Mouse (Mus musculus): ENCODE data around the gene Guca2a. TPM values are rescaled to one million over a fixed set of nuclear protein-coding genes. Genes with fewer than 3 reads are reported as not detected.

The Guca2a gene
- total RNA-seq (2014; rRNA removed; ENCODE audit: low replicate concordance) (not detected in 2 replicates), polyA plus RNA-seq (2015; fragmentation: Nextera tagmentation; extraction: Ambion mirVana) (0.29 and 0.42 TPM in 2 replicates)

GRCm38 (mm10) chr4:119637176-119637845, at the start of gene Guca2a:
Gene Guca2a (plus strand): TSS chr4:119637704.
- Histone ChIP-seq H3K27ac (ENCODE audit: low read depth) (no peak within 1 kb of the TSS), H3K9me3 (replicated peaks; ENCODE audit: control insufficient read depth, low read length) (no peaks in the 10 kb centered on the region), H3K36me3 (replicated peaks; ENCODE audit: control insufficient read depth, insufficient read depth, low read length) (no peaks in the 10 kb centered on the region), H3K4me2 (ENCODE audit: low read depth, low read length) (no peak within 1 kb of the TSS), H3K27me3 (ENCODE audit: control insufficient read depth, insufficient read depth, low read length) (no peaks in the 10 kb centered on the region), H3K9ac (replicated peaks; ENCODE audit: low read depth, low read length) (no peak within 1 kb of the TSS), H3K4me3 (ENCODE audit: low read depth, low read length) (no peak within 1 kb of the TSS), H3K4me1 (ENCODE audit: control insufficient read depth, insufficient read depth) (peaks cover 28% of the 10 kb centered on the region)
- 57% methylated on average over 4 of the region's 4 CpGs for WGBS
- no peak for TF ChIP-seq EP300 (IDR thresholded peaks at IDR 0.05; ENCODE audit: low read depth)
- TF ChIP-seq CTCF (IDR thresholded peaks at IDR 0.05; ENCODE audit: low read depth): no peak
- ATAC-seq (ENCODE audit: insufficient read depth, low read depth) (no peak), DNase-seq (ENCODE audit: low spot score) (no peak)

GRCm38 (mm10) chr4:119588037-119588436, 49.5 kb upstream of the Guca2a start:
- WGBS: 98% methylated on average over 2 of the region's 2 CpGs
- Histone ChIP-seq H3K9ac (replicated peaks; ENCODE audit: low read depth, low read length) (no peak overlapping the region), H3K36me3 (replicated peaks; ENCODE audit: control insufficient read depth, insufficient read depth, low read length) (peaks cover 19% of the 10 kb centered on the region; the same call in 1 of the 2 replicates), H3K27ac (ENCODE audit: low read depth) (no peak overlapping the region), H3K27me3 (ENCODE audit: control insufficient read depth, insufficient read depth, low read length) (no peaks in the 10 kb centered on the region), H3K4me3 (ENCODE audit: low read depth, low read length) (no peak overlapping the region), H3K9me3 (replicated peaks; ENCODE audit: control insufficient read depth, low read length) (no peaks in the 10 kb centered on the region), H3K4me2 (ENCODE audit: low read depth, low read length) (no peak overlapping the region), H3K4me1 (ENCODE audit: control insufficient read depth, insufficient read depth) (peaks cover 8% of the 10 kb centered on the region; the same call in 1 of the 2 replicates)
- ATAC-seq (ENCODE audit: insufficient read depth, low read depth) (no peak), DNase-seq (ENCODE audit: low spot score) (no peak)
- TF ChIP-seq EP300 (IDR thresholded peaks at IDR 0.05; ENCODE audit: low read depth) (no peak), CTCF (IDR thresholded peaks at IDR 0.05; ENCODE audit: low read depth) (no peak)

- no peak overlapping the region for H3K27ac ChIP-seq (ENCODE audit: low read depth)
- ATAC-seq (ENCODE audit: insufficient read depth, low read depth): no peak
- H3K36me3 ChIP-seq (replicated peaks; ENCODE audit: control insufficient read depth, insufficient read depth, low read length): peaks cover 19% of the 10 kb centered on the region; the same call in 1 of the 2 replicates
- H3K27me3 ChIP-seq (ENCODE audit: control insufficient read depth, insufficient read depth, low read length): no peaks in the 10 kb centered on the region
- no peak overlapping the region for H3K4me2 ChIP-seq (ENCODE audit: low read depth, low read length)
- H3K4me3 ChIP-seq (ENCODE audit: low read depth, low read length): no peak overlapping the region
- peaks cover 6% of the 10 kb centered on the region; the same call in 1 of the 2 replicates for H3K4me1 ChIP-seq (ENCODE audit: control insufficient read depth, insufficient read depth)
- TF ChIP-seq EP300 (IDR thresholded peaks at IDR 0.05; ENCODE audit: low read depth): no peak
- no peak for TF ChIP-seq CTCF (IDR thresholded peaks at IDR 0.05; ENCODE audit: low read depth)
- H3K9me3 ChIP-seq (replicated peaks; ENCODE audit: control insufficient read depth, low read length): no peaks in the 10 kb centered on the region
- no peak for DNase-seq (ENCODE audit: low spot score)
- H3K9ac ChIP-seq (replicated peaks; ENCODE audit: low read depth, low read length): no peak overlapping the region
- WGBS: 81% methylated on average over 2 of the region's 2 CpGs
Measured at GRCm38 (mm10) chr4:119589423-119589822, 48.1 kb upstream of the Guca2a start.

- no peak overlapping the region for H3K4me2 ChIP-seq (ENCODE audit: low read depth, low read length)
- WGBS: 79% methylated on average over 1 of the region's 1 CpGs
- DNase-seq (ENCODE audit: low spot score): no peak
- H3K4me3 ChIP-seq (ENCODE audit: low read depth, low read length): no peak overlapping the region
- H3K27me3 ChIP-seq (ENCODE audit: control insufficient read depth, insufficient read depth, low read length): no peaks in the 10 kb centered on the region
- no peak overlapping the region for H3K27ac ChIP-seq (ENCODE audit: low read depth)
- no peaks in the 10 kb centered on the region for H3K9me3 ChIP-seq (replicated peaks; ENCODE audit: control insufficient read depth, low read length)
- no peak overlapping the region for H3K9ac ChIP-seq (replicated peaks; ENCODE audit: low read depth, low read length)
- TF ChIP-seq EP300 (IDR thresholded peaks at IDR 0.05; ENCODE audit: low read depth): no peak
- no peak for TF ChIP-seq CTCF (IDR thresholded peaks at IDR 0.05; ENCODE audit: low read depth)
- ATAC-seq (ENCODE audit: insufficient read depth, low read depth): no peak
- peaks cover 19% of the 10 kb centered on the region; the same call in 1 of the 2 replicates for H3K36me3 ChIP-seq (replicated peaks; ENCODE audit: control insufficient read depth, insufficient read depth, low read length)
- H3K4me1 ChIP-seq (ENCODE audit: control insufficient read depth, insufficient read depth): peaks cover 6% of the 10 kb centered on the region; the same call in 1 of the 2 replicates
Measured at GRCm38 (mm10) chr4:119590027-119590426, 47.5 kb upstream of the Guca2a start.

- no peak for TF ChIP-seq EP300 (IDR thresholded peaks at IDR 0.05; ENCODE audit: low read depth)
- no peak for TF ChIP-seq CTCF (IDR thresholded peaks at IDR 0.05; ENCODE audit: low read depth)
- Histone ChIP-seq H3K27ac (ENCODE audit: low read depth) (0 out of 2 replicates have a peak overlapping the region, but pooled peaks have one; percentile 13), H3K36me3 (replicated peaks; ENCODE audit: control insufficient read depth, insufficient read depth, low read length) (0 out of 2 replicates have a peak, but pooled peaks cover 12% of the 10 kb centered on the region), H3K4me1 (ENCODE audit: control insufficient read depth, insufficient read depth) (peaks cover 6% of the 10 kb centered on the region; the same call in 1 of the 2 replicates), H3K9ac (replicated peaks; ENCODE audit: low read depth, low read length) (no peak overlapping the region), H3K4me2 (ENCODE audit: low read depth, low read length) (no peak overlapping the region), H3K4me3 (ENCODE audit: low read depth, low read length) (no peak overlapping the region), H3K27me3 (ENCODE audit: control insufficient read depth, insufficient read depth, low read length) (no peaks in the 10 kb centered on the region), H3K9me3 (replicated peaks; ENCODE audit: control insufficient read depth, low read length) (no peaks in the 10 kb centered on the region)
- ATAC-seq (ENCODE audit: insufficient read depth, low read depth): no peak
- DNase-seq (ENCODE audit: low spot score): no peak
- 72% methylated on average over 3 of the region's 3 CpGs for WGBS
Measured at GRCm38 (mm10) chr4:119592479-119592878, 45.0 kb upstream of the Guca2a start.
